Mouse (Mus musculus) brain, embryonic 14.5 days (tissue): ENCODE data around the gene D11Wsu47e.

ENCODE experiments used
- CTCF ChIP-seq: fragments of 200-500 bp; IDR thresholded peaks from 2 replicates; pipeline ENCODE4 v1.5.1; 2012; ENCODE audit warnings: inconsistent platforms, mild to moderate bottlenecking, moderate library complexity, borderline replicate concordance; ENCODE audit not compliant: insufficient read depth, insufficient read length; ENCODE audit errors: extremely low read depth
- POLR2A ChIP-seq: fragments of 200-500 bp; IDR thresholded peaks from 2 replicates; pipeline ENCODE4 v1.6.1; 2012; ENCODE audit warnings: mild to moderate bottlenecking, inconsistent platforms, borderline replicate concordance; ENCODE audit not compliant: poor library complexity, insufficient read depth, insufficient read length, severe bottlenecking; ENCODE audit errors: extremely low read depth

GRCm38 (mm10) chr11:113652516-113652915, 31.7 kb upstream of the D11Wsu47e start:
- TF ChIP-seq POLR2A (no peak), CTCF (no peak)
